Mouse (Mus musculus) ovary, postnatal 36 days (tissue): ENCODE measurements around the gene Bmp2k.

ENCODE experiments used
- DNase-seq: peaks from one replicate; pipeline ENCODE4 v3.0.0; 2022; ENCODE audit warnings: low spot score, mixed read lengths

The Bmp2k gene

GRCm38 (mm10) chr5:97099954-97100353, 102.5 kb downstream of the Bmp2k start:
- DNase-seq: no peak

GRCm38 (mm10) chr5:97108333-97108732, 110.8 kb downstream of the Bmp2k start:
- DNase-seq: no peak

GRCm38 (mm10) chr5:97110133-97110532, 112.6 kb downstream of the Bmp2k start:
- no peak for DNase-seq

GRCm38 (mm10) chr5:97110697-97111096, 113.2 kb downstream of the Bmp2k start:
- DNase-seq: no peak

GRCm38 (mm10) chr5:97111207-97111910, 113.9 kb downstream of the Bmp2k start, which contains the start of gene Paqr3:
Gene Paqr3, minus strand, starts transcription at chr5:97111596.
- DNase-seq: peak; percentile 98

- no peak for DNase-seq
Observed at GRCm38 (mm10) chr5:97124977-97125376, 127.5 kb downstream of the Bmp2k start.

GRCm38 (mm10) chr5:97125459-97125970, 128.0 kb downstream of the Bmp2k start:
- DNase-seq: no peak

- peak; percentile 8 for DNase-seq
Observed at GRCm38 (mm10) chr5:97126005-97126404, 128.5 kb downstream of the Bmp2k start.

- no peak for DNase-seq
Observed at GRCm38 (mm10) chr5:97127284-97127683, 129.8 kb downstream of the Bmp2k start.

- DNase-seq: peak; percentile 27
Observed at GRCm38 (mm10) chr5:97128242-97129226, 131.0 kb downstream of the Bmp2k start.

GRCm38 (mm10) chr5:97129589-97129988, 132.1 kb downstream of the Bmp2k start:
- DNase-seq: no peak

GRCm38 (mm10) chr5:97135331-97135730, 137.8 kb downstream of the Bmp2k start:
- no peak for DNase-seq
